Mouse (Mus musculus): ENCODE results near the gene Cdc37. TPM values are rescaled to one million over a fixed set of nuclear protein-coding genes. Genes with fewer than 3 reads are reported as not detected.

The Cdc37 gene
- polyA plus RNA-seq, 1 experiment from 2014 or later: 293 TPM

DNA sequence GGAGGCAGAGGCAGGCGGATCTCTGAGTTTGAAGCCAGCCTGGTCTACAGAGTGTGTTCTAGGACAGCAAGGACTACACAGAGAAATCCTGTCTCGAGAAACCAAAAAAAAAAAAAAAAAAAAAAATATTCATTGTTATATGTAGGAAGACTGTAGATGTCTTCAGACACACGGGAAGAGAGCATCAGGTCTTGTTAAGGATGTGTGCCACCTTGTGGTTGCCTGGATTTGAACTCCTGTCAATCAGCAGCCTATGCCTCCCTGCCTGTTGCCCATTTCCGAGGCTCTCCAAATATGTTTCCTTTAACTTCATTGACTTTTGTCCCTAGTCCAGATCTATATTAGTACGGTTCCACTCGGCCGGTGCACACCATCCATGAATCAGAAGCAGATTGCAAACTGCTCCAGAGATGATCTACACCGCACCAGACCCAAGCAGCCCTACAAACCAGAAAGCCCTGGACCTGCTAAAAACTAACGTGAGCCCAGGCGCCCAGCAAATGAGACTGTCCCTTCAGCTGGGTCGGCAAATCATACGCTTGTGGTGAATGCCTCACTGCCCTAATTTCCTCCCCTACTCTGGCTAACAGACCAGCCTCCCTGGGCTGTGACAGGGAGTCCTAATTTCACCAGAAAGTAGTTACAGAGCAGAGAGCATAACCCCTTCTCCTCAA is 17.5 kb downstream of the Cdc37 start:
- H3K27me3 ChIP-seq (replicated peaks): no peaks in the 10 kb centered on the region
- 76% methylated on average over 12 of the region's 12 CpGs for WGBS

DNA sequence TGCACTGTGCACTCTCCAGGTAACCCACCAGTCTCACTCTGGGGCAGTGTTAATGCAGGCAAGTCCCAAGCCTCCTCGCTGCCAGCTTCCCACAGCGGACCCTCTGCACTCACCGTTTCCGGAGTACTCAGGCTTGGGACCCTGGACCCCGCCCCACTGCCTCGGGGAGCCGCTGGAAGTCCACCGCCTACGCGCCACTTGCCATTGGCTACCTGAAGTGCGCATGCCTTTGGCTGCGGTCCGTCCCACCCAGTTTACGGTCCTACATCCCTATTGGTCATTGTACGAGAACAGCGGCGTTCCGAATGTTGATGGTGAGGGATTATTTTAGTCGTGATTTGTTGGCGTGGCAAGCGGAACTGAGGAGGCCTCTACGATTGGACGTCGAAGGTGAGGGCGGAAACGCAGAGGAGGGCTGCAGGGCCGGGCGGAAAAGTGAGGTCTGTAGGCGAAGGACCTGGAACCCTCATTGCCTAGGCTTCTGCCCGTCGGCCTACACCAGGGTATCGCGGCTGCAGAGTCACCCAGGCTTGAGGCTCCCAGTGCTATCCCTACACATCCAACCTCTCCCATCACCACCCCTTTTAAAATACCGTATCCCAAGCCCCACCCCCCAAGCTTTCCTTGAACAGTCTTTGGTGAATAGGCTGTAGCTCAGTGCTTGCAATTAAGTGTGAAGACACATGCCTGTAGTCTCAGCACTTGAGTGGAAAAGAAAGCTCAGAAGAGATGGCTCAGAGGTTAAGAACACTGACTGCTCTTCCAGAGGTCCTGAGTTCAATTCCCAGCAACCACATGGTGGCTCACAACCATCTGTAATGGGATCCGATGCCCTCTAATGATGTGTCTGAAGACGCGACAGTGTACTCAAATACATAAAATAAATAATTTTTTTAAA is 18.5 kb downstream of the Cdc37 start, which contains the start of gene Tyk2:
Gene Tyk2, minus strand, starts transcription at position 185 of the 898 bp plus-strand sequence.
- H3K4me1 ChIP-seq: peaks cover 3% of the 10 kb centered on the region; the same call in 1 of the 2 replicates
- peak within 1 kb of the TSS; percentile 70 for H3K4me3 ChIP-seq (replicated peaks)
- 5% methylated on average over 37 of the region's 37 CpGs for WGBS
- ATAC-seq (ENCODE audit: insufficient read depth, low FRiP score, low read depth): peak; percentile 97
- 0 out of 2 replicates have a peak, but pooled peaks cover 9% of the 10 kb centered on the region for H3K36me3 ChIP-seq
- peak within 1 kb of the TSS; percentile 65 for H3K4me2 ChIP-seq
- no peaks in the 10 kb centered on the region for H3K9me3 ChIP-seq
- peak within 1 kb of the TSS; percentile 52 for H3K27ac ChIP-seq
- peak within 1 kb of the TSS; percentile 63; the same call in 1 of the 2 replicates for H3K9ac ChIP-seq
- H3K27me3 ChIP-seq (replicated peaks): no peaks in the 10 kb centered on the region

More for the DNA sequence above, 17.5 kb downstream of the Cdc37 start:
- no peak overlapping the region for H3K27ac ChIP-seq
- H3K9ac ChIP-seq: no peak overlapping the region
- H3K4me1 ChIP-seq: peaks cover 3% of the 10 kb centered on the region; the same call in 1 of the 2 replicates
- no peak for ATAC-seq (ENCODE audit: insufficient read depth, low FRiP score, low read depth)
- H3K4me2 ChIP-seq: no peak overlapping the region
- H3K4me3 ChIP-seq (replicated peaks): no peak overlapping the region
- no peaks in the 10 kb centered on the region for H3K9me3 ChIP-seq
- H3K36me3 ChIP-seq: peaks cover 5% of the 10 kb centered on the region; the same call in 1 of the 2 replicates

DNA sequence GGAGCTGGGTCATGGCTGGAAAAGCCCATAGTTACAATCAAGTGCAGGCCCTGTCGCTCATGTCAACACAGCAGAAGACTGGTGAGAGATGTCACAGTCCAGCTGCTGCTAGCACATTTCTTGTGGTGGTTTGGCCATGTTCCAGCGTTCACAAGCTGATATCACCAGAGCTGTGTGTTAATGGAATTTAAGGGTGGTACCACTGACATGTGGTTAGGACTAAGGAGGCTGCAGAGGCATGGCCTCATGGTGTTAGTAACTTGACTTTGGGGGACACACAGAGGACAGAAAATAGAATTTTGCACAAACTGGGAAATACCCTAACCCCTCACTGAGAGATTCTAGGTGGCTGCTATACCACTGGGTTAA is 23.5 kb downstream of the Cdc37 start:
- H3K4me2 ChIP-seq: no peak overlapping the region
- no peak overlapping the region for H3K27ac ChIP-seq
- peaks cover 18% of the 10 kb centered on the region; the same call in 1 of the 2 replicates for H3K36me3 ChIP-seq
- peaks cover 3% of the 10 kb centered on the region; the same call in 1 of the 2 replicates for H3K4me1 ChIP-seq
- 77% methylated on average over 2 of the region's 2 CpGs for WGBS
- H3K9ac ChIP-seq: no peak overlapping the region
- no peak for ATAC-seq (ENCODE audit: insufficient read depth, low FRiP score, low read depth)
- H3K9me3 ChIP-seq: no peaks in the 10 kb centered on the region
- no peaks in the 10 kb centered on the region for H3K27me3 ChIP-seq (replicated peaks)
- no peak overlapping the region for H3K4me3 ChIP-seq (replicated peaks)

DNA sequence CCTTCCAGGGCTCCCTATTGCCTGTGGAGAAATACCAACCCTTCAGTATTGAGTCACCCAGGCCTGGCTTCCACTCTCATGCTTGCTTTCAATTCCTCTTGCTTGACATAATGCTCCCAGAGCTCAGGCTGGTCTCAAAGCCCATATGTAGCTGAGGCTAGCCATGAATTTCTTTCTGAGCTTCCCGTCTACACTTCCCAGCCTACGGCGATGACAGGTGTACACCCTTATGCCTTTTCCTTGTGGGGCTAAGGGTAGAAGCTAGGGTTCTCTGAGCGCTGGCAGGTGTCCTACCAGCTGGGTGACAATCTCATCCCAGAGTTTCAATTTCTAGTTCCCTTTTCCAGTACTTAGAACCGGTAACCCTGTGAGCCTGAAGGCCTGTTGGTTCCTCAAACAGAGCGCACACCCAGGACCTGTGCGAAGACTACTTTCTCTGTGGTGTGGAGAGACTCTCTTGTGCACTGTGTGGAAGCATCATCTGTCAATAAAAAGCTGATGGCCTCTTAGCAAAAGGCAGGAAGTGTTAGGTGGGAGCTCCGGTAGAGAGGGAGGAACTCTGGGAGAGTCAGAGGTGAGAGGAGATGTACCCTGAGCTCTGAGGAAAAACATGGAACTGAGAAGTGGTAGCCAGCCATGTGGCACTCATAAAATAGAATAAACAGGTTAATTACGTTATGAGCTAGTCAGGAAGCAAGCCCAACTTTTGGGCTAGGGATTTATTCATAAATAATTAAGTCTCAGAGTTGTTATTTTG is 24.1 kb downstream of the Cdc37 start:
- H3K36me3 ChIP-seq: peaks cover 18% of the 10 kb centered on the region; the same call in 1 of the 2 replicates
- no peak overlapping the region for H3K4me2 ChIP-seq
- no peak overlapping the region for H3K9ac ChIP-seq
- 85% methylated on average over 9 of the region's 9 CpGs for WGBS
- ATAC-seq (ENCODE audit: insufficient read depth, low FRiP score, low read depth): no peak
- peaks cover 3% of the 10 kb centered on the region; the same call in 1 of the 2 replicates for H3K4me1 ChIP-seq
- no peak overlapping the region for H3K4me3 ChIP-seq (replicated peaks)
- no peaks in the 10 kb centered on the region for H3K27me3 ChIP-seq (replicated peaks)
- H3K27ac ChIP-seq: no peak overlapping the region
- H3K9me3 ChIP-seq: no peaks in the 10 kb centered on the region

DNA sequence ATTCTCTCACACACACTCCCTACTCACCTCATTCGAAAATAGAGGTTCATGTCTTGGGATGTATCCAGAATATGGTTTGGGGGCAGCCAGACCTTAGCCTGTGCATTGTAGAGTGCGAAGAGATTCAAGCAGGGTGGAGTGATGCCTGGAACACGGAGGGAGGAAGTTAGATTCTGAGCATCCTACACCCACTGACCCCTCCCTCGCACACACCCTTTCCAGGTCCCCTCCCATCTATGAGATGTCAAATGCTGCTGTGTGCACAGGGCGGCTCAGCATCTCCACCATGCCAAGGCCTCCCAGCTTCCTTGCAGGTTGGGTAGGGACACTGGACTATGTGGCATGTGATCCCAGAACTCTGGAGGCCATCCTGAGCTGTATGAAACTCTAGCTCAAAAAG is 24.9 kb downstream of the Cdc37 start:
- Histone ChIP-seq H3K27ac (no peak overlapping the region), H3K27me3 (replicated peaks) (no peaks in the 10 kb centered on the region), H3K4me3 (replicated peaks) (no peak overlapping the region), H3K9me3 (no peaks in the 10 kb centered on the region), H3K4me2 (no peak overlapping the region), H3K9ac (no peak overlapping the region), H3K36me3 (peaks cover 25% of the 10 kb centered on the region), H3K4me1 (no peaks in the 10 kb centered on the region)
- no peak; the same call in 1 of the 2 replicates for ATAC-seq (ENCODE audit: insufficient read depth, low FRiP score, low read depth)
- 76% methylated on average over 5 of the region's 5 CpGs for WGBS

DNA sequence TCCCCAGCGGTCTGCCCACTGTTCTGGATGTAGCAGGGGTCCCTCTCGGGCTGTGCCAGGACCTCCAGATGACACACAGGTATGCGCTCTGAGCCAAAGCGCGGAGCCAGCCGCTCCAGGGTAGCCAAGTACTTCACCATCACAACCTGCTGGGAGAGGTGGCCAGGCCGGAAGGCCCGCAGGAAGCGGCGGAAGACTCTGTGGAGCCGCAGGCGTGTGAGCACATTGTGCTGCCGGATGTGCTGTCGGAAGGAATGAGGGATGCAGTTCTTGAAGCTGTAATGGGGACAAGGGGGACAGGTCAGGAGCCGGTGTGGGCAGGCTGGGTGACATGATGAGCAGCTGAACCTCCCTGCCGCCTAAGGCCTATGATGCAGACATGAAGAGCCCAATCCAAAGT is 28.3 kb downstream of the Cdc37 start:
- no peaks in the 10 kb centered on the region for H3K9me3 ChIP-seq
- no peak for ATAC-seq (ENCODE audit: insufficient read depth, low FRiP score, low read depth)
- H3K27me3 ChIP-seq (replicated peaks): no peaks in the 10 kb centered on the region
- 88% methylated on average over 16 of the region's 16 CpGs for WGBS
- no peak overlapping the region for H3K4me2 ChIP-seq
- H3K9ac ChIP-seq: no peak overlapping the region
- no peaks in the 10 kb centered on the region for H3K4me1 ChIP-seq
- H3K4me3 ChIP-seq (replicated peaks): no peak overlapping the region
- peaks cover 17% of the 10 kb centered on the region for H3K36me3 ChIP-seq
- no peak overlapping the region for H3K27ac ChIP-seq

DNA sequence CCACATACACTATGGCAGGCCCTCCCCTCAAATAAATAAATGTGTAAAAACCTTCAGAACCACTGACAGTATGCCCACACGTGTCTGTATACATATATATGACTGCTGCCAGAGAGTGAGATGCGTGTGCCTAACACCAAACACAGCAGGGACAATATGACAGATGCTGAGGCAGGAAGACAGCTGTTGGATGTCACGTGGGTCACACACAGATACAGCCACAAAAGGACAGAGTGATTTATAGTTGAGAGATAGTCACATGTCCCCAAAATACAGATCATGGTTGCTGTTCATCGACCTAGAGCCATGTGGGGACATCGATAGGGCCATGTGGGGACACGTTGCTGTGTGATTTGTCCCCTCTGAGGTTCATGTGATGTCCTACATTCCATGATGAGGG is 32.7 kb downstream of the Cdc37 start:
- Histone ChIP-seq H3K9ac (no peak overlapping the region), H3K4me1 (no peaks in the 10 kb centered on the region), H3K36me3 (peaks cover 8% of the 10 kb centered on the region; the same call in 1 of the 2 replicates), H3K4me3 (replicated peaks) (no peak overlapping the region), H3K9me3 (no peaks in the 10 kb centered on the region), H3K27ac (no peak overlapping the region), H3K27me3 (replicated peaks) (no peaks in the 10 kb centered on the region), H3K4me2 (no peak overlapping the region)
- no peak for ATAC-seq (ENCODE audit: insufficient read depth, low FRiP score, low read depth)
- WGBS: 68% methylated on average over 6 of the region's 6 CpGs

DNA sequence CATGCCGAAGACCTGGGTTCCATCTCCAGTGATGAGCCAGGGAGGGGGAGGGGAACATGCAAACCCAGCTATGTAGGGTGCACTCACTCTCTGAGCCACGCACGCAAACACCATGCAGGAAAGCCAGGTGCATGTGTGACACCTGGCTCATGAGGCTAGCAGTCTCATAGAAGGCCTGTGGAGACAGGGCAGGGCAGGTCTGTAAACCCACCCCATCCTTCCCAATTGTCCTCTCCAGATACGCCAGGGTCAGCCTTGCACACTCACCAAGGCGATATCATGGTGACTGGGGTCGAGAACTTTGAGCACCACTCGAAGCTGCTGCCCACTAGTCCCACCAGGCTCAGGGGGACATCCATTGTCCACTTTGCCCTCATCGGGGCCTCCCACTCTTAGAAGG is 34.7 kb downstream of the Cdc37 start:
- Histone ChIP-seq H3K27ac (no peak overlapping the region), H3K36me3 (peaks cover 4% of the 10 kb centered on the region; the same call in 1 of the 2 replicates), H3K4me3 (replicated peaks) (no peak overlapping the region), H3K4me1 (no peaks in the 10 kb centered on the region), H3K9ac (no peak overlapping the region), H3K9me3 (no peaks in the 10 kb centered on the region), H3K27me3 (replicated peaks) (no peaks in the 10 kb centered on the region), H3K4me2 (no peak overlapping the region)
- 82% methylated on average over 8 of the region's 8 CpGs for WGBS
- ATAC-seq (ENCODE audit: insufficient read depth, low FRiP score, low read depth): no peak

DNA sequence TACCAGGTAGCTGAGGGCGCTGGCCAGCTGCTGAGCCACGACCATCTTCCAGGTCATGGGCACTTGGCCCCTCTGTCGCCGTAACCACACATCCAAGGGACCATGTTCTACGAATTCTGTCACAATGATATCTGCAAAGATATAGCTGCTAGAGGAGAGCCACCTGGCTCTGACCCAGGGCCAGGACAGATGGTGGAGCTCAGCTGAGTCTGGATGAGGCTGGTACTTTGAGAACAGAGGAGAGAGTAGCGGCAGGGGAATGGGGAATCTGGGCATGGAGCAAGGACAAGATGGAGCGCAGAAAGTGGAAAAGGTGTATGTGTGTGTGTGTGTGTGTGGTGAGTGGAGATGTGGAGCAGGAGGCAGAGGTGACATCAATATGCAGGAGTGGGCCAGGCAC is 35.6 kb downstream of the Cdc37 start:
- H3K4me3 ChIP-seq (replicated peaks): no peak overlapping the region
- no peak overlapping the region for H3K9ac ChIP-seq
- H3K4me2 ChIP-seq: no peak overlapping the region
- 86% methylated on average over 7 of the region's 7 CpGs for WGBS
- H3K4me1 ChIP-seq: no peaks in the 10 kb centered on the region
- H3K27me3 ChIP-seq (replicated peaks): no peaks in the 10 kb centered on the region
- ATAC-seq (ENCODE audit: insufficient read depth, low FRiP score, low read depth): no peak
- H3K36me3 ChIP-seq: no peaks in the 10 kb centered on the region
- no peaks in the 10 kb centered on the region for H3K9me3 ChIP-seq
- H3K27ac ChIP-seq: no peak overlapping the region

DNA sequence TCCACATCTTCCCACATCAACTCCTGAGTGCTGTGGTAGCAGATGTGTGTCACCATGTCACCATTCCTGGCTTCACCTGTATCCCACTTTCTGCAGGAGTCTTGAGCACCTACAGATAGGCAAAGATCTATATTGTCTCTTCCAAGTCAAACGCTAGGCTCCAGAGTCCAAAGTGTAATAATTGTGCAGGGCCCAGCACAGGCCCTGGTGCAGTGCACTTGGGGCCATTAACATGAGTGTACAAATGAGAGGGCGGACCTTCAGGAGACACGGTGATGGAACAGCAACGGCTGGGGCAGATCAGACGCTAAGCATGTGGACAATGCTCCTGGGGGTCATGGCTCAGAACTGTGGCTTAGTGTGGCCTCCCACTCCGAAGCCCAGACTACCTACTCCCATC is 36.0 kb downstream of the Cdc37 start:
- WGBS: 89% methylated on average over 6 of the region's 6 CpGs
- Histone ChIP-seq H3K4me2 (no peak overlapping the region), H3K9ac (no peak overlapping the region), H3K9me3 (no peaks in the 10 kb centered on the region), H3K27me3 (replicated peaks) (no peaks in the 10 kb centered on the region), H3K4me1 (no peaks in the 10 kb centered on the region), H3K4me3 (replicated peaks) (no peak overlapping the region), H3K36me3 (no peaks in the 10 kb centered on the region), H3K27ac (no peak overlapping the region)
- ATAC-seq (ENCODE audit: insufficient read depth, low FRiP score, low read depth): no peak

DNA sequence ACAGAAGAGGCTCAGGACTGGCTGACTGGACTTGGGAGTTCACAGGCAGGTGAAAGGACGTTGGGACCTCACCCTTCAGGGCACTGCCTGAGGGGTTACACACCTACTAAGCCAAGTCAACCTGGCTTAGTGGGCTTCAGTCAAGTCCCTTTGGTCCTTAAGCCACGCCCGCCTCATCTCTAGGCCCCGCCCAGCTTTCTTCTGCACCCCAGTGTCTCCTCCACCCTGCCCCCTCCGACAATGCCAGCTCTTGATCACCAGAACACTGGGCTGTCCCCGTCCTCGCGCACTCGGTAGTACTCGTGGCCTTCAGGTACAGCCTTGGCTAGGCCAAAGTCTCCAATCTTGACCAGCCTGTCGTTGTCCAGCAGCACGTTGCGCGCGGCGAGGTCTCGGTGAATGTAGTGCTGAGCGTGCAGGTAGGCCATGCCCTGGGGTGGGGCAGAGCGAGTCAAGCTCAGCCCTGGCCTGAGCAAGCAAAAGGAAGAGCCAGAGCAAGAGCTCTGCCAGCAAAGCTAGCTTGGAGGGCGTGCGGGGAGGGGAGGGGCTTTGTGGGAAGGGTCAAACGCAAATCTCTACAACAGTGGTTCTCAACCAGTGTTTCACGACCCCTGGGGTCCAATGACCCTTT is 42.1 kb downstream of the Cdc37 start:
- Histone ChIP-seq H3K4me1 (no peaks in the 10 kb centered on the region), H3K4me3 (replicated peaks) (no peak overlapping the region), H3K9ac (no peak overlapping the region), H3K27me3 (replicated peaks) (no peaks in the 10 kb centered on the region), H3K27ac (no peak overlapping the region), H3K4me2 (no peak overlapping the region), H3K9me3 (no peaks in the 10 kb centered on the region), H3K36me3 (no peaks in the 10 kb centered on the region)
- 0 out of 2 replicates have a peak, but pooled peaks have one; percentile 20 for ATAC-seq (ENCODE audit: insufficient read depth, low FRiP score, low read depth)
- 45% methylated on average over 23 of the region's 23 CpGs for WGBS

All from stomach, embryonic 15.5 days (tissue).